Mouse (Mus musculus) liver, embryonic 16.5 days (tissue): ENCODE measurements around the gene Unc5cl. TPM values are rescaled to one million over a fixed set of nuclear protein-coding genes. Genes with fewer than 3 reads are reported as not detected.
"Not testable (repeated sequence)": the region's sequence is repeated elsewhere in the genome, so short reads cannot be mapped to it uniquely, and the experiment has no call there.

Experiments
- ATAC-seq: fragments of 200-750 bp; cut with Nextera tagmentation; 2 replicates; pipeline ENCODE4 v1.8.0; 2017; ENCODE audit warnings: low read depth, mild to moderate bottlenecking, moderate number of reproducible peaks, moderate library complexity
- H3K27ac ChIP-seq: fragments of 300-500 bp; sonication (generic); 2 replicates; pipeline ENCODE4 v1.5.1; 2014; ENCODE audit warnings: mild to moderate bottlenecking, low read length
- H3K27me3 ChIP-seq: fragments of 300-500 bp; sonication (generic); 2 replicates; pipeline ENCODE4 v1.6.1; 2014; ENCODE audit warnings: low read depth, low read length, mixed read lengths; ENCODE audit not compliant: control insufficient read depth, insufficient read depth
- H3K36me3 ChIP-seq: fragments of 300-500 bp; sonication (generic); 2 replicates; pipeline ENCODE4 v1.6.1; 2014; ENCODE audit warnings: mild to moderate bottlenecking; ENCODE audit not compliant: control insufficient read depth, insufficient read depth
- H3K4me1 ChIP-seq: fragments of 300-500 bp; sonication (generic); 2 replicates; pipeline ENCODE4 v1.6.1; 2014; ENCODE audit warnings: low read depth, low read length, mixed read lengths; ENCODE audit not compliant: control insufficient read depth
- H3K4me2 ChIP-seq: fragments of 300-500 bp; sonication (generic); 2 replicates; pipeline ENCODE4 v1.6.1; 2014; ENCODE audit warnings: low read depth, low read length, mixed read lengths
- H3K4me3 ChIP-seq: fragments of 300-500 bp; sonication (generic); 2 replicates; pipeline ENCODE4 v1.5.1; 2014; ENCODE audit warnings: low read depth, mild to moderate bottlenecking, low read length
- H3K9ac ChIP-seq: fragments of 300-500 bp; sonication (generic); 2 replicates; pipeline ENCODE4 v1.6.1; 2014; ENCODE audit warnings: low read depth, low read length
- H3K9me3 ChIP-seq: fragments of 300-500 bp; sonication (generic); replicated peaks from 2 replicates; pipeline ENCODE4 v1.6.1; 2016; ENCODE audit warnings: low read length; ENCODE audit not compliant: control insufficient read depth
- WGBS: fragments of 180-500 bp; shearing (Covaris S2); extraction: QIAGEN DNeasy Blood & Tissue Kit; methylation state at CpG from one replicate; pipeline ENCODE4 v1.1.7; 2014; ENCODE audit not compliant: insufficient replicate concordance; 5-methylcytosine and 5-hydroxymethylcytosine counted together
- polyA plus RNA-seq: library from polyadenylated mRNA; unstranded; fragments of >200 nt; fragmentation: Nextera tagmentation; extraction: Ambion mirVana; gene quantifications from 2 replicates; pipeline ENCODE4 v1.2.1, GENCODE M21; 2015

The Unc5cl gene
- polyA plus RNA-seq, 1 experiment from 2014 or later = 4.2 TPM

- Histone ChIP-seq H3K27ac (peak overlapping the region; percentile 55), H3K4me1 (peaks cover 49% of the 10 kb centered on the region), H3K9me3 (no peaks in the 10 kb centered on the region), H3K36me3 (no peaks in the 10 kb centered on the region), H3K4me2 (peak overlapping the region; percentile 43), H3K27me3 (no peaks in the 10 kb centered on the region), H3K4me3 (peak overlapping the region; percentile 44), H3K9ac (peak overlapping the region; percentile 22; the same call in 1 of the 2 replicates)
- ATAC-seq = no peak
- WGBS = 55% methylated on average over 7 of the region's 7 CpGs
Measured at GRCm38 (mm10) chr17:48454190-48454589, 511 bp upstream of the Unc5cl start.

- Histone ChIP-seq H3K36me3 (no peaks in the 10 kb centered on the region), H3K27me3 (no peaks in the 10 kb centered on the region), H3K9ac (peak overlapping the region; percentile 6; the same call in 1 of the 2 replicates), H3K4me3 (peak overlapping the region; percentile 44), H3K27ac (0 out of 2 replicates have a peak overlapping the region, but pooled peaks have one; percentile 4), H3K4me1 (peaks cover 40% of the 10 kb centered on the region), H3K9me3 (no peaks in the 10 kb centered on the region), H3K4me2 (peak overlapping the region; percentile 10; the same call in 1 of the 2 replicates)
- ATAC-seq = no peak
- 82% methylated on average over 2 of the region's 2 CpGs for WGBS
Measured at GRCm38 (mm10) chr17:48455955-48456354, 1.3 kb downstream of the Unc5cl start.

- no peaks in the 10 kb centered on the region for H3K27me3 ChIP-seq
- no peak overlapping the region for H3K27ac ChIP-seq
- H3K4me3 ChIP-seq = no peak overlapping the region
- H3K4me1 ChIP-seq = peaks cover 28% of the 10 kb centered on the region
- no peaks in the 10 kb centered on the region for H3K36me3 ChIP-seq
- no peak overlapping the region for H3K4me2 ChIP-seq
- H3K9me3 ChIP-seq = no peaks in the 10 kb centered on the region
- no peak for ATAC-seq
- H3K9ac ChIP-seq = no peak overlapping the region
- 43% methylated on average over 13 of the region's 13 CpGs for whole genome bisulfite sequencing
Measured at GRCm38 (mm10) chr17:48457971-48458653, 3.4 kb downstream of the Unc5cl start.

GRCm38 (mm10) chr17:48462096-48462495 lies 7.4 kb downstream of the Unc5cl start:
- Histone ChIP-seq H3K36me3 (no peaks in the 10 kb centered on the region), H3K27ac (no peak overlapping the region), H3K4me1 (peaks cover 16% of the 10 kb centered on the region), H3K4me2 (no peak overlapping the region), H3K9ac (no peak overlapping the region), H3K9me3 (no peaks in the 10 kb centered on the region), H3K27me3 (no peaks in the 10 kb centered on the region), H3K4me3 (no peak overlapping the region)
- no peak for ATAC-seq
- WGBS = 79% methylated on average over 13 of the region's 13 CpGs

GRCm38 (mm10) chr17:48463391-48463790 lies 8.7 kb downstream of the Unc5cl start:
- Histone ChIP-seq H3K4me2 (no peak overlapping the region), H3K27me3 (no peaks in the 10 kb centered on the region), H3K27ac (no peak overlapping the region), H3K9me3 (no peaks in the 10 kb centered on the region), H3K4me1 (peaks cover 12% of the 10 kb centered on the region), H3K4me3 (no peak overlapping the region), H3K36me3 (no peaks in the 10 kb centered on the region), H3K9ac (no peak overlapping the region)
- 83% methylated on average over 4 of the region's 4 CpGs for WGBS
- ATAC-seq = no peak

GRCm38 (mm10) chr17:48466769-48467394 lies 12.2 kb downstream of the Unc5cl start:
- ATAC-seq = peak; percentile 95
- Histone ChIP-seq H3K4me3 (peak overlapping the region; percentile 56), H3K27ac (peak overlapping the region; percentile 80), H3K9me3 (no peaks in the 10 kb centered on the region), H3K27me3 (no peaks in the 10 kb centered on the region), H3K36me3 (no peaks in the 10 kb centered on the region), H3K4me1 (peaks cover 12% of the 10 kb centered on the region), H3K4me2 (peak overlapping the region; percentile 78), H3K9ac (peak overlapping the region; percentile 56)
- WGBS = 29% methylated on average over 22 of the region's 22 CpGs

GRCm38 (mm10) chr17:48467395-48468231 lies 12.9 kb downstream of the Unc5cl start:
- H3K27ac ChIP-seq = peak overlapping the region; percentile 80

GRCm38 (mm10) chr17:48474282-48474681 lies 19.6 kb downstream of the Unc5cl start:
- not testable (repeated sequence) for H3K27ac ChIP-seq, H3K9ac ChIP-seq, H3K4me2 ChIP-seq, H3K9me3 ChIP-seq, ATAC-seq, H3K4me1 ChIP-seq, H3K36me3 ChIP-seq, H3K4me3 ChIP-seq, H3K27me3 ChIP-seq
- WGBS = 72% methylated on average over 6 of the region's 6 CpGs

More at GRCm38 (mm10) chr17:48467395-48468231, 12.9 kb downstream of the Unc5cl start:
- H3K4me1 ChIP-seq = peaks cover 12% of the 10 kb centered on the region
- H3K9me3 ChIP-seq = no peaks in the 10 kb centered on the region
- WGBS = 8% methylated on average over 22 of the region's 22 CpGs
- peak overlapping the region; percentile 56 for H3K4me3 ChIP-seq
- H3K9ac ChIP-seq = peak overlapping the region; percentile 56
- peak overlapping the region; percentile 78 for H3K4me2 ChIP-seq
- H3K27me3 ChIP-seq = no peaks in the 10 kb centered on the region
- no peaks in the 10 kb centered on the region for H3K36me3 ChIP-seq
- ATAC-seq = peak; percentile 73
